Mouse (Mus musculus): ENCODE measurements around the gene Ak5. TPM values are rescaled to one million over a fixed set of nuclear protein-coding genes. Genes with fewer than 3 reads are reported as not detected.

The Ak5 gene
- total and polyA plus RNA-seq, 2 experiments from 2014 or later = 0.11 TPM; not detected in 1

GRCm38 (mm10) chr3:152625061-152625820, 42.9 kb downstream of the Ak5 start:
- TF ChIP-seq CTCF (IDR thresholded peaks at IDR 0.05; ENCODE audit: low read depth) (no peak), EP300 (IDR thresholded peaks at IDR 0.05; ENCODE audit: low read depth) (no peak)
- DNase-seq (ENCODE audit: low spot score) (no peak), ATAC-seq (ENCODE audit: insufficient read depth, low read depth) (no peak)
- Histone ChIP-seq H3K4me3 (ENCODE audit: low read depth, low read length) (no peak overlapping the region), H3K9me3 (replicated peaks; ENCODE audit: control insufficient read depth, low read length) (no peaks in the 10 kb centered on the region), H3K27me3 (ENCODE audit: control insufficient read depth, insufficient read depth, low read length) (no peaks in the 10 kb centered on the region), H3K27ac (ENCODE audit: low read depth) (no peak overlapping the region), H3K36me3 (replicated peaks; ENCODE audit: control insufficient read depth, insufficient read depth, low read length) (no peaks in the 10 kb centered on the region), H3K4me1 (ENCODE audit: control insufficient read depth, insufficient read depth) (no peaks in the 10 kb centered on the region), H3K4me2 (ENCODE audit: low read depth, low read length) (no peak overlapping the region), H3K9ac (replicated peaks; ENCODE audit: low read depth, low read length) (no peak overlapping the region)
- 74% methylated on average over 10 of the region's 10 CpGs for WGBS

- WGBS = 64% methylated on average over 11 of the region's 11 CpGs
- no peak overlapping the region for H3K27ac ChIP-seq (ENCODE audit: low read depth)
- no peak overlapping the region for H3K9ac ChIP-seq (replicated peaks; ENCODE audit: low read depth, low read length)
- H3K4me1 ChIP-seq (ENCODE audit: control insufficient read depth, insufficient read depth) = no peaks in the 10 kb centered on the region
- ATAC-seq (ENCODE audit: insufficient read depth, low read depth) (no peak), DNase-seq (ENCODE audit: low spot score) (no peak)
- no peaks in the 10 kb centered on the region for H3K27me3 ChIP-seq (ENCODE audit: control insufficient read depth, insufficient read depth, low read length)
- H3K4me2 ChIP-seq (ENCODE audit: low read depth, low read length) = no peak overlapping the region
- no peak overlapping the region for H3K4me3 ChIP-seq (ENCODE audit: low read depth, low read length)
- H3K36me3 ChIP-seq (replicated peaks; ENCODE audit: control insufficient read depth, insufficient read depth, low read length) = no peaks in the 10 kb centered on the region
- no peaks in the 10 kb centered on the region for H3K9me3 ChIP-seq (replicated peaks; ENCODE audit: control insufficient read depth, low read length)
- TF ChIP-seq CTCF (IDR thresholded peaks at IDR 0.05; ENCODE audit: low read depth) (no peak), EP300 (IDR thresholded peaks at IDR 0.05; ENCODE audit: low read depth) (no peak)
Observed at GRCm38 (mm10) chr3:152620534-152620933, 47.6 kb downstream of the Ak5 start.

DNA sequence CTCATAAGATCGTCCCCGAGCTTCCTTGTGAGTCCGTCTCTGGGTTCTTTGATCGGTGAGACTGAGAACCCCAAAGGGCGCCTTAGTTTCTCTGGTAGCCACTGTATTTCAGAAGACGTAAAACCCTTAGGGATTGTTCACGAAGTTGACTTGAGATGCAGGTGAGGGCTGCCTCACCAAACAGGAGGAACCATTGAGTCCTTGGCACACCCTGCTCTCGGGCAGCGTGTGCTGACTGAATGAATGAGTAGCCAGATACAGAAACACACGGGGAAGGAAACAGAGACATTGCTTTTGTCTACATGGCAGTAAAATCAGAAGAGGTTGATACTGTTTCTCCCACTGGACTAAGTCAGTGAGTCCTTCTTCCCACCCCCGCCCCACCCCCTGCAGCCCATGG, 48.1 kb downstream of the Ak5 start:
- 79% methylated on average over 11 of the region's 11 CpGs for WGBS
- TF ChIP-seq EP300 (IDR thresholded peaks at IDR 0.05; ENCODE audit: low read depth) (no peak), CTCF (IDR thresholded peaks at IDR 0.05; ENCODE audit: low read depth) (no peak)
- Histone ChIP-seq H3K27me3 (ENCODE audit: control insufficient read depth, insufficient read depth, low read length) (no peaks in the 10 kb centered on the region), H3K4me3 (ENCODE audit: low read depth, low read length) (no peak overlapping the region), H3K9me3 (replicated peaks; ENCODE audit: control insufficient read depth, low read length) (no peaks in the 10 kb centered on the region), H3K27ac (ENCODE audit: low read depth) (no peak overlapping the region), H3K4me1 (ENCODE audit: control insufficient read depth, insufficient read depth) (no peaks in the 10 kb centered on the region), H3K4me2 (ENCODE audit: low read depth, low read length) (no peak overlapping the region), H3K9ac (replicated peaks; ENCODE audit: low read depth, low read length) (no peak overlapping the region), H3K36me3 (replicated peaks; ENCODE audit: control insufficient read depth, insufficient read depth, low read length) (no peaks in the 10 kb centered on the region)
- DNase-seq (ENCODE audit: low spot score) (no peak), ATAC-seq (ENCODE audit: insufficient read depth, low read depth) (no peak)

- Histone ChIP-seq H3K4me3 (ENCODE audit: low read depth, low read length) (no peak overlapping the region), H3K4me1 (ENCODE audit: control insufficient read depth, insufficient read depth) (no peaks in the 10 kb centered on the region), H3K27ac (ENCODE audit: low read depth) (no peak overlapping the region), H3K9me3 (replicated peaks; ENCODE audit: control insufficient read depth, low read length) (no peaks in the 10 kb centered on the region), H3K36me3 (replicated peaks; ENCODE audit: control insufficient read depth, insufficient read depth, low read length) (no peaks in the 10 kb centered on the region), H3K4me2 (ENCODE audit: low read depth, low read length) (no peak overlapping the region), H3K27me3 (ENCODE audit: control insufficient read depth, insufficient read depth, low read length) (no peaks in the 10 kb centered on the region), H3K9ac (replicated peaks; ENCODE audit: low read depth, low read length) (no peak overlapping the region)
- TF ChIP-seq CTCF (IDR thresholded peaks at IDR 0.05; ENCODE audit: low read depth) (no peak), EP300 (IDR thresholded peaks at IDR 0.05; ENCODE audit: low read depth) (no peak)
- WGBS = 76% methylated on average over 5 of the region's 5 CpGs
- ATAC-seq (ENCODE audit: insufficient read depth, low read depth) (no peak), DNase-seq (ENCODE audit: low spot score) (no peak)
Observed at GRCm38 (mm10) chr3:152609076-152609475, 59.1 kb downstream of the Ak5 start.

GRCm38 (mm10) chr3:152605849-152606248, 62.3 kb downstream of the Ak5 start:
- H3K27ac ChIP-seq (ENCODE audit: low read depth) = no peak overlapping the region
- H3K36me3 ChIP-seq (replicated peaks; ENCODE audit: control insufficient read depth, insufficient read depth, low read length) = no peaks in the 10 kb centered on the region
- H3K4me1 ChIP-seq (ENCODE audit: control insufficient read depth, insufficient read depth) = no peaks in the 10 kb centered on the region
- no peak for TF ChIP-seq EP300 (IDR thresholded peaks at IDR 0.05; ENCODE audit: low read depth)
- TF ChIP-seq CTCF (IDR thresholded peaks at IDR 0.05; ENCODE audit: low read depth) = no peak
- H3K4me3 ChIP-seq (ENCODE audit: low read depth, low read length) = no peak overlapping the region
- H3K27me3 ChIP-seq (ENCODE audit: control insufficient read depth, insufficient read depth, low read length) = no peaks in the 10 kb centered on the region
- H3K9me3 ChIP-seq (replicated peaks; ENCODE audit: control insufficient read depth, low read length) = no peaks in the 10 kb centered on the region
- WGBS = 52% methylated on average over 11 of the region's 11 CpGs
- no peak overlapping the region for H3K4me2 ChIP-seq (ENCODE audit: low read depth, low read length)
- DNase-seq (ENCODE audit: low spot score) (no peak), ATAC-seq (ENCODE audit: insufficient read depth, low read depth) (no peak)
- no peak overlapping the region for H3K9ac ChIP-seq (replicated peaks; ENCODE audit: low read depth, low read length)

- H3K27me3 ChIP-seq (ENCODE audit: control insufficient read depth, insufficient read depth, low read length) = no peaks in the 10 kb centered on the region
- TF ChIP-seq CTCF (IDR thresholded peaks at IDR 0.05; ENCODE audit: low read depth) = no peak
- no peak for TF ChIP-seq EP300 (IDR thresholded peaks at IDR 0.05; ENCODE audit: low read depth)
- no peak for ATAC-seq (ENCODE audit: insufficient read depth, low read depth)
- 78% methylated on average over 6 of the region's 6 CpGs for WGBS
- H3K27ac ChIP-seq (ENCODE audit: low read depth) = no peak overlapping the region
- no peak for DNase-seq (ENCODE audit: low spot score)
- H3K4me3 ChIP-seq (ENCODE audit: low read depth, low read length) = no peak overlapping the region
- H3K36me3 ChIP-seq (replicated peaks; ENCODE audit: control insufficient read depth, insufficient read depth, low read length) = no peaks in the 10 kb centered on the region
- H3K4me2 ChIP-seq (ENCODE audit: low read depth, low read length) = no peak overlapping the region
- no peaks in the 10 kb centered on the region for H3K9me3 ChIP-seq (replicated peaks; ENCODE audit: control insufficient read depth, low read length)
- H3K4me1 ChIP-seq (ENCODE audit: control insufficient read depth, insufficient read depth) = no peaks in the 10 kb centered on the region
- H3K9ac ChIP-seq (replicated peaks; ENCODE audit: low read depth, low read length) = no peak overlapping the region
Observed at GRCm38 (mm10) chr3:152599679-152600078, 68.5 kb downstream of the Ak5 start.

Data from heart, postnatal 0 days (tissue).